Mouse (Mus musculus) erythroid progenitor cell, adult 5-6 weeks (primary cell): ENCODE data around the gene Rac1. TPM values are rescaled to one million over a fixed set of nuclear protein-coding genes. Genes with fewer than 3 reads are reported as not detected.
A peak's percentile ranks its signal among the peaks of the same experiment; 100 is the strongest.

ENCODE experiments used
- ATAC-seq: replicated peaks from 2 replicates; pipeline ENCODE4 v1.8.0; 2016; ENCODE audit warnings: moderate number of reproducible peaks, mild to moderate bottlenecking, moderate TSS enrichment, inconsistent platforms; ENCODE audit not compliant: poor library complexity, low FRiP score, severe bottlenecking
- total RNA-seq, 2 experiments: library from RNA; stranded (forward) in 1 of 2; stranded (reverse) in 1 of 2; fragments of 150-400 nt in 1 of 2; fragments of 186-747, 209-891 nt in 1 of 2; gene quantifications; 2 replicates each; pipeline versions ENCODE4 v1.2.3 to v1.2.4; 2015 to 2017; ENCODE audit warnings: low replicate concordance in 2 of 2

The Rac1 gene
- total RNA-seq, 2 experiments from 2014 or later, result 104 to 254 TPM

- peak; percentile 82 for ATAC-seq
These were observed 62.4 kb downstream of the Rac1 start for GRCm38 (mm10) chr5:143465156-143466085.

DNA sequence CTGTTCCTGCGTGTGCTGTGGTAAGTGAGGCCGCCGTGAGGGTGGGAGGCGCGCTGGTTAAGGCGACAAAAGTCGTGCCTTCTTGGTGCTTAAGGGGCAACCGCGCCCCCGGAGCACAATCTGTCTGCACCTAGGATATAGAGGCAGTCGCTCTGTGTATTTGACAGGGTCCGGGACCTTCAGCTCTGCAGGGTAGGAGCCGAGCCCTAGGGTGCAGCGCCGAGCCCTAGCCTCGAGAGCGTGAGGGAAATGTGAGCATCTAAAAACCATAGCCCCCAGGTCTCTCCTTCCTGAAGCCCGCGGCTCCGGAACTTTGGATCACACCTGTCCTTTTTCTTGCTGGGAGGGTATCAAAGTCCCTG, 63.1 kb downstream of the Rac1 start:
- peak; percentile 57 for ATAC-seq

DNA sequence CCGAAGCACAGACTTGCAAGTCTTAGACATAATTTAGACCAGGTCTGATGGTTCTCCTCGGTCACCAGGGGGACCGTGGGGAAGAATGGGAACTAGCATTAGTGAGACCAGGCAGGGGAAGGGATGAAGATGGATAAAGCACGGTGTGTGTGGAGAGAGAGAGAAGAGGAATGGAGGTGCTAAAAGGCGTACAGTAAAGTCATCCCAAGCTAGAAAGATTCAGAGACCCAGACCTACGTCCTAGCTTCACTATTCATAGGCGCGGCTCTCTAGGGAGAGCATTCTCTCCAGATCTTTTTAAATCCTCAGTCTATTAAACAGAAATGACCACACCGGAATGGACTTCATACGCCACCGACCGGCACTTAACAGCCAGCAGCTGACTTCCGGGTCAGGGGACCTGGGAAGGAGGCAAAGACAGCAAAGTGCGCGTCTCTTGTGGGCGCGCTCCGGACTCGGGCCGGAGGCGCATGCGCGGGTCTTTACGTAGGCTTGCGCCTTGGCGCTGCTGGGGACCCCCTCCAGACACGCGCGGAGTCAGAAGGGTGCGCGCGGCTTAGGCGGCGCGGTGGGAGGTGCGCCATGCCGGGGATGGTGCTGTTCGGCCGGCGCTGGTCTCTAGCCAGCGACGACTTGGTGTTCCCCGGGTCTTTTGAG, 63.6 kb downstream of the Rac1 start, which contains the start of gene Daglb:
TSS of gene Daglb (plus strand) at position 485 of the 657 bp plus-strand sequence.
- peak; percentile 82 for ATAC-seq

GRCm38 (mm10) chr5:143463671-143464070, 64.2 kb downstream of the Rac1 start:
- ATAC-seq, result no peak

Other genes with a start within 250 kb of the Rac1 start
- gene Zfp853, start 234.4 kb downstream of the Rac1 start, total RNA-seq (2015; ENCODE audit: low replicate concordance), result not detected in 2 replicates
- not detected in 2 replicates for gene Zfp853, start 234.4 kb downstream of the Rac1 start, total RNA-seq (2017; ENCODE audit: low replicate concordance)
- 14.7 and 20.9 TPM in 2 replicates for gene E130309D02Rik, start 212.7 kb downstream of the Rac1 start, total RNA-seq (2015; ENCODE audit: low replicate concordance)
- gene E130309D02Rik, start 212.7 kb downstream of the Rac1 start, total RNA-seq (2017; ENCODE audit: low replicate concordance), result 7.8 and 8.2 TPM in 2 replicates
- 16.6 and 43.6 TPM in 2 replicates for gene Zdhhc4, start 198.8 kb downstream of the Rac1 start, total RNA-seq (2015; ENCODE audit: low replicate concordance)
- gene Zdhhc4, start 198.8 kb downstream of the Rac1 start, total RNA-seq (2017; ENCODE audit: low replicate concordance), result 11.6 and 29.8 TPM in 2 replicates
- not detected in 2 replicates for gene Grid2ip, start 170.7 kb downstream of the Rac1 start, total RNA-seq (2015; ENCODE audit: low replicate concordance)
- not detected in 2 replicates for gene Grid2ip, start 170.7 kb downstream of the Rac1 start, total RNA-seq (2017; ENCODE audit: low replicate concordance)
- 42.5 and 44.0 TPM in 2 replicates for gene Kdelr2, start 124.2 kb downstream of the Rac1 start, total RNA-seq (2015; ENCODE audit: low replicate concordance)
- 31.8 and 44.3 TPM in 2 replicates for gene Kdelr2, start 124.2 kb downstream of the Rac1 start, total RNA-seq (2017; ENCODE audit: low replicate concordance)
- 14.1 and 22.2 TPM in 2 replicates for gene Daglb, start 63.5 kb downstream of the Rac1 start, total RNA-seq (2015; ENCODE audit: low replicate concordance)
- gene Daglb, start 63.5 kb downstream of the Rac1 start, total RNA-seq (2017; ENCODE audit: low replicate concordance), result 14.1 and 16.0 TPM in 2 replicates
- 42.2 and 63.7 TPM in 2 replicates for gene Cyth3, start 94.4 kb upstream of the Rac1 start, total RNA-seq (2015; ENCODE audit: low replicate concordance)
- 53.3 and 72.6 TPM in 2 replicates for gene Cyth3, start 94.4 kb upstream of the Rac1 start, total RNA-seq (2017; ENCODE audit: low replicate concordance)
- 8.8 and 15.5 TPM in 2 replicates for gene Usp42, start 204.2 kb upstream of the Rac1 start, total RNA-seq (2015; ENCODE audit: low replicate concordance)
- 2.8 and 15.9 TPM in 2 replicates for gene Usp42, start 204.2 kb upstream of the Rac1 start, total RNA-seq (2017; ENCODE audit: low replicate concordance)